Mouse (Mus musculus) small intestine, adult 2 months (tissue): ENCODE results near the gene Slc22a16.

Experiments
- CTCF ChIP-seq: fragments of 200-500 bp; IDR thresholded peaks from 2 replicates; pipeline ENCODE4 v1.5.1; 2012; ENCODE audit warnings: low read depth, mild to moderate bottlenecking, control low read depth, inconsistent platforms, low read length, moderate library complexity, mixed read lengths; ENCODE audit not compliant: insufficient replicate concordance, insufficient read length; ENCODE audit errors: extremely low read depth
- POLR2A ChIP-seq: fragments of 200-500 bp; IDR thresholded peaks from 2 replicates; pipeline ENCODE4 v1.6.1; 2012; ENCODE audit warnings: low read depth, mild to moderate bottlenecking, control low read depth, inconsistent platforms, low read length, moderate library complexity

GRCm38 (mm10) chr10:40541351-40541750 lies 28.8 kb upstream of the Slc22a16 start:
- TF ChIP-seq POLR2A (no peak), CTCF (no peak)
